Mouse (Mus musculus): ENCODE measurements around the gene Gm28079.
"Not testable (repeated sequence)": the region's sequence is repeated elsewhere in the genome, so short reads cannot be mapped to it uniquely, and the experiment has no call there.

Gene Gm28079

DNA sequence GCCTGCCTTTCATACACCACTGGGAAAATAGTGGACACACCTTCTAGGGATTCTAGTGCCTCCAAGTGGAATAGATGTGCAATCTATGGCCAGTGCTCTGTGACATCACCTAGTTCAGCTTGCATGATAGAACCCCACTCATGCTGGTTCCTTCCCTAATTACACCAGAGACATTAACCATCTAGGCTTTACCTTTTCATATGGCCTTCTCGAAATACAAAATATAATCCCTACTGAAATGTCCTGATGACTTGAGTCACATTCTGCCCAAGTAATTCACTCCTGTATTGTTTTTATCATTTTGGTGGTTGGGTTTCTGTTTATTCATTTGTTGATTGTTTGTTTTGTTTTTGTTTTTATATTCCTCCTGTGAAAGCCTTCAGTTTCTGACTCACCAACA lies at the start of gene Gm28079:
TSS of gene Gm28079 (minus strand) at position 101 of the 400 bp plus-strand sequence.
- DNase-seq = not testable (repeated sequence)
